Mouse (Mus musculus): Measurements from ENCODE around the gene Kalrn.

Kalrn gene

GRCm38 (mm10) chr16:34260971-34261924 lies 312.1 kb downstream of the Kalrn start:
- DNase-seq (ENCODE audit: low spot score in 2 of 2) = no peak

- DNase-seq (ENCODE audit: low spot score in 2 of 2) = no peak
Measured at GRCm38 (mm10) chr16:34254646-34255022, 318.7 kb downstream of the Kalrn start.

- DNase-seq (ENCODE audit: low spot score in 2 of 2) = no peak
Measured at GRCm38 (mm10) chr16:34254002-34254645, 319.2 kb downstream of the Kalrn start.

GRCm38 (mm10) chr16:34252670-34253069 lies 320.7 kb downstream of the Kalrn start:
- no peak for DNase-seq (ENCODE audit: low spot score in 2 of 2)

- DNase-seq (ENCODE audit: low spot score in 2 of 2) = no peak
Measured at GRCm38 (mm10) chr16:34248256-34248655, 325.1 kb downstream of the Kalrn start.

- DNase-seq (ENCODE audit: low spot score in 2 of 2) = no peak
Measured at GRCm38 (mm10) chr16:34241936-34242729, 331.2 kb downstream of the Kalrn start.

- no peak for DNase-seq (ENCODE audit: low spot score in 2 of 2)
Measured at GRCm38 (mm10) chr16:34239618-34240017, 333.7 kb downstream of the Kalrn start.

- no peak for DNase-seq (ENCODE audit: low spot score in 2 of 2)
Measured at GRCm38 (mm10) chr16:34236898-34237611, 336.3 kb downstream of the Kalrn start.

GRCm38 (mm10) chr16:34235086-34235485 lies 338.2 kb downstream of the Kalrn start:
- no peak for DNase-seq (ENCODE audit: low spot score in 2 of 2)

- DNase-seq (ENCODE audit: low spot score in 2 of 2) = no peak
Measured at GRCm38 (mm10) chr16:34231952-34232351, 341.4 kb downstream of the Kalrn start.

- no peak for DNase-seq (ENCODE audit: low spot score in 2 of 2)
Measured at GRCm38 (mm10) chr16:34231146-34231545, 342.2 kb downstream of the Kalrn start.

GRCm38 (mm10) chr16:34229350-34229749 lies 344.0 kb downstream of the Kalrn start:
- DNase-seq (ENCODE audit: low spot score in 2 of 2) = no peak

GRCm38 (mm10) chr16:34228661-34229060 lies 344.7 kb downstream of the Kalrn start:
- no peak for DNase-seq (ENCODE audit: low spot score in 2 of 2)

GRCm38 (mm10) chr16:34212160-34212559 lies 361.2 kb downstream of the Kalrn start:
- no peak for DNase-seq (ENCODE audit: low spot score in 2 of 2)

- DNase-seq (ENCODE audit: low spot score in 2 of 2) = no peak
Measured at GRCm38 (mm10) chr16:34211243-34211642, 362.1 kb downstream of the Kalrn start.

GRCm38 (mm10) chr16:34208748-34209147 lies 364.6 kb downstream of the Kalrn start:
- DNase-seq (ENCODE audit: low spot score in 2 of 2) = no peak

- DNase-seq (ENCODE audit: low spot score in 2 of 2) = no peak
Measured at GRCm38 (mm10) chr16:34207972-34208371, 365.4 kb downstream of the Kalrn start.

- no peak for DNase-seq (ENCODE audit: low spot score in 2 of 2)
Measured at GRCm38 (mm10) chr16:34204527-34205139, 368.7 kb downstream of the Kalrn start.

- DNase-seq (ENCODE audit: low spot score in 2 of 2) = no peak
Measured at GRCm38 (mm10) chr16:34199543-34199942, 373.8 kb downstream of the Kalrn start.

GRCm38 (mm10) chr16:34192959-34193842 lies 380.1 kb downstream of the Kalrn start:
- DNase-seq (ENCODE audit: low spot score in 2 of 2) = no peak

Data from spleen, postnatal 4 days (tissue).